Mouse (Mus musculus): ENCODE results near the gene Myl12a. TPM values are rescaled to one million over a fixed set of nuclear protein-coding genes. Genes with fewer than 3 reads are reported as not detected.

Gene Myl12a
- polyA plus RNA-seq, 1 experiment, result 3.5 TPM

GRCm38 (mm10) chr17:71017457-71017998 lies 14.8 kb upstream of the Myl12a start:
- no peak overlapping the region for H3K4me3 ChIP-seq (replicated peaks)
- H3K9me3 ChIP-seq (ENCODE audit: control insufficient read depth, low read length), result no peaks in the 10 kb centered on the region
- H3K4me1 ChIP-seq (ENCODE audit: control insufficient read depth), result no peaks in the 10 kb centered on the region; the same call in 1 of the 2 replicates
- H3K36me3 ChIP-seq (ENCODE audit: control insufficient read depth), result no peaks in the 10 kb centered on the region
- no peaks in the 10 kb centered on the region for H3K27me3 ChIP-seq (ENCODE audit: control insufficient read depth)
- TF ChIP-seq TAL1 (IDR thresholded peaks at IDR 0.05; ENCODE audit: low read length) (no peak), GATA1 (IDR thresholded peaks at IDR 0.05; ENCODE audit: low read length) (no peak)

GRCm38 (mm10) chr17:71014911-71015310 lies 12.2 kb upstream of the Myl12a start:
- TF ChIP-seq GATA1 (IDR thresholded peaks at IDR 0.05; ENCODE audit: low read length), result no peak
- no peak for TF ChIP-seq TAL1 (IDR thresholded peaks at IDR 0.05; ENCODE audit: low read length)
- H3K36me3 ChIP-seq (ENCODE audit: control insufficient read depth), result no peaks in the 10 kb centered on the region
- H3K27me3 ChIP-seq (ENCODE audit: control insufficient read depth), result no peaks in the 10 kb centered on the region
- H3K4me3 ChIP-seq (replicated peaks), result no peak overlapping the region
- no peaks in the 10 kb centered on the region; the same call in 1 of the 2 replicates for H3K4me1 ChIP-seq (ENCODE audit: control insufficient read depth)
- peaks cover 3% of the 10 kb centered on the region for H3K9me3 ChIP-seq (ENCODE audit: control insufficient read depth, low read length)

- TF ChIP-seq TAL1 (IDR thresholded peaks at IDR 0.05; ENCODE audit: low read length), result no peak
- no peak for TF ChIP-seq GATA1 (IDR thresholded peaks at IDR 0.05; ENCODE audit: low read length)
- Histone ChIP-seq H3K36me3 (ENCODE audit: control insufficient read depth) (no peaks in the 10 kb centered on the region), H3K27me3 (ENCODE audit: control insufficient read depth) (no peaks in the 10 kb centered on the region), H3K4me1 (ENCODE audit: control insufficient read depth) (no peaks in the 10 kb centered on the region; the same call in 1 of the 2 replicates), H3K9me3 (ENCODE audit: control insufficient read depth, low read length) (peaks cover 3% of the 10 kb centered on the region), H3K4me3 (replicated peaks) (no peak overlapping the region)
Observed at GRCm38 (mm10) chr17:71013105-71013504, 10.4 kb upstream of the Myl12a start.

DNA sequence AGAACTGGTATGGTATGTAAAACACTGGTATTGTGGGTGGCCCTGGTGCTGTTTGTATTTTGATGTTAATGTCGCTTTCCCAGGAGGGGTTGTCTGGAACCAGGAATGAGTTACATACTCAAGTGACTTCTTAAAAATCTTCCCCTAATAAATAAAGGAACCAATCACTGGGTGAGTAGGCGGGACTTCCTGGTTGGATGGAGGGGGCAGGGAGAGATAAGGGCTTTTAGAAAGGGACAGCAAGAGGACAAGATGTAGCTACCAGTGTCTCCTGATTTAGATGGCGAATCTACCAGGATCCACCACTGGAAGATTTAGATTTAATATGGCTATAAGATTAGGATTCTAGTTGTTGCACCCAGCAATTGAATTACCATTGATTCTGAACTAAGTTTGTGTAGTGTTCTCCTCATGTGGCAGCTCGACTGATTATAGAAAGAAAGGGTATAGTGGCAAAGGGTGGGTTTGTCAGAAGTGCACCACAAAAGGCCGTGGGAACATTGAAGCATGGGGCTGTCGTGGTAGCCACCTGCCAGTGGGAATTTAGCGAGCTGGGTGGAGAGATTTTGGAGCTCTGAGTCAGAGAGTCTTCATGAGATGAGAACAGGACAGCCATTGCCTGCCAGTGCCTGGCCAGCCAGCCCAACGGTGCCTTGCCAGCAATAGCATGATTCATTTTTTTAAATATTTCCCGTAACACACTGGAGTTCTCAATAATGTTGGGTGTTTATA lies 9.4 kb upstream of the Myl12a start:
- Histone ChIP-seq H3K4me3 (replicated peaks) (no peak overlapping the region), H3K27me3 (ENCODE audit: control insufficient read depth) (no peaks in the 10 kb centered on the region), H3K9me3 (ENCODE audit: control insufficient read depth, low read length) (peaks cover 3% of the 10 kb centered on the region), H3K4me1 (ENCODE audit: control insufficient read depth) (no peaks in the 10 kb centered on the region; the same call in 1 of the 2 replicates), H3K36me3 (ENCODE audit: control insufficient read depth) (no peaks in the 10 kb centered on the region)
- TF ChIP-seq TAL1 (IDR thresholded peaks at IDR 0.05; ENCODE audit: low read length) (no peak), GATA1 (IDR thresholded peaks at IDR 0.05; ENCODE audit: low read length) (no peak)

DNA sequence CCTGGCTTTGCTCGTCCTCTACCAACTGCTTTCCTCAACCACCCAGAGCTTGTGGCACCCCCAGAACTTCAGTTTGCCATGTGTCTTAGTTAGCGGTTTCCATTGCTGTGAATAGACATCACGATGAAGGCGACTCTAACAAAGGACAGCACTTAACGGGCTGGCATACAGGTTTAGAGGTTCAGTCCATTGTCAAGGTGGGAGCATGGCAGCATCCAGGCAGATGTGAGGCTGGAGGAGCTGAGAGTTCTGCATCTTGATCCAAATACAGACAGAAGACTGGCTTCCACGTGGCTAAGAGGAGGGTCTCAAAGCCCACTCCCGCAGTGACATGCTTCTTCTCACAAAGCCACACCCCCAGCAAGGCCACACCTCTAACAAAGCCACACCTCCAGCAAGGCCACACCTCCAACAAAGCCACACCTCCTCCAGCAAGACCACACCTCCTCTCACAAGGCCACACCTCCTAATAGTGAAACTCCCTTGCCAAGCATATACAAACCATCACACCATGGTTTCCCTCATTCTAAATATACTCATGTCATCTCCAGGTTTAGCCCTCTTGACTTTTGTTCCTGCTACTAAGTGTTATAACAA lies 8.1 kb upstream of the Myl12a start:
- TF ChIP-seq GATA1 (IDR thresholded peaks at IDR 0.05; ENCODE audit: low read length) (no peak), TAL1 (IDR thresholded peaks at IDR 0.05; ENCODE audit: low read length) (no peak)
- Histone ChIP-seq H3K36me3 (ENCODE audit: control insufficient read depth) (no peaks in the 10 kb centered on the region), H3K4me1 (ENCODE audit: control insufficient read depth) (no peaks in the 10 kb centered on the region; the same call in 1 of the 2 replicates), H3K4me3 (replicated peaks) (no peak overlapping the region), H3K9me3 (ENCODE audit: control insufficient read depth, low read length) (peaks cover 3% of the 10 kb centered on the region), H3K27me3 (ENCODE audit: control insufficient read depth) (no peaks in the 10 kb centered on the region)

DNA sequence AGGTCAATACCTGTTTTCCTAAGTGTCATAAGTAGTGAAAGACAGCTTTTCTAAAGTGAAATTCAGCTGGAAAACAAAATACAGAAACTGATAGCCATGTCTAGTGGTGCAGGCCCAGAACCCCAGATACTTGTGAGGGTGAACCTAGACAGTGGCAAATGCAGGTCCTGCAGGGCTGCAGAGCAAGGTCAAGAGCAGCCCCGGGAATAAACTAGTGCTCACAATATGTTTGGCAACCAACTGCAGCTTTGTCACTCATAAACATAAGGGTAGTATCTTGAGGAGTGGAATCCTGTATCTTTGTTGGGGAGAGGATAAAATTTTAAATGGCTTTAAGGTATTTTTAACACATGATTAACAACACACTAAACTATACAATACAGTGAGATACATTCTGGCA lies 7.1 kb upstream of the Myl12a start:
- Histone ChIP-seq H3K9me3 (ENCODE audit: control insufficient read depth, low read length) (peaks cover 3% of the 10 kb centered on the region), H3K36me3 (ENCODE audit: control insufficient read depth) (no peaks in the 10 kb centered on the region), H3K4me3 (replicated peaks) (no peak overlapping the region), H3K27me3 (ENCODE audit: control insufficient read depth) (no peaks in the 10 kb centered on the region), H3K4me1 (ENCODE audit: control insufficient read depth) (no peaks in the 10 kb centered on the region; the same call in 1 of the 2 replicates)
- TF ChIP-seq GATA1 (IDR thresholded peaks at IDR 0.05; ENCODE audit: low read length) (no peak), TAL1 (IDR thresholded peaks at IDR 0.05; ENCODE audit: low read length) (no peak)

DNA sequence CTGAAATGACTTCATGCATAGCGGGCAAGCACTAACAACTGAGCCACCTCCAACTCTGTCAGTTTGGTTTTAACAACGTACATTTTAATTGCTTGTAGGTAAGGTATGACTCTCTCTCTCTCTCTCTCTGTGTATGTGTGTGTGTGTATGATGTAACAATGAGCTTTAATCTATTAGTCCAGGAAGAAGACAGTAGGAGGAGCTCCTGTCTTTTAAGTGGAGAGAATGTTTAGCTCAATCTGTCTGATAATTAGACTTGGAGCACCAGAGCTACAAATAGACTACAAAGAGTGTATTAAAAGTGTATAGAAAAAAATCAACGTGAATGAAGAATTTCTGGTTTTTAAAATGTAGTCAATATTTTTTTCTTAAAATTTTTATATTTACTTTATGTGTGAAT lies 6.0 kb upstream of the Myl12a start:
- Histone ChIP-seq H3K9me3 (ENCODE audit: control insufficient read depth, low read length) (peaks cover 3% of the 10 kb centered on the region), H3K27me3 (ENCODE audit: control insufficient read depth) (no peaks in the 10 kb centered on the region), H3K4me1 (ENCODE audit: control insufficient read depth) (peaks cover 5% of the 10 kb centered on the region), H3K4me3 (replicated peaks) (no peak overlapping the region), H3K36me3 (ENCODE audit: control insufficient read depth) (no peaks in the 10 kb centered on the region)
- TF ChIP-seq GATA1 (IDR thresholded peaks at IDR 0.05; ENCODE audit: low read length), result no peak
- TF ChIP-seq TAL1 (IDR thresholded peaks at IDR 0.05; ENCODE audit: low read length), result no peak

DNA sequence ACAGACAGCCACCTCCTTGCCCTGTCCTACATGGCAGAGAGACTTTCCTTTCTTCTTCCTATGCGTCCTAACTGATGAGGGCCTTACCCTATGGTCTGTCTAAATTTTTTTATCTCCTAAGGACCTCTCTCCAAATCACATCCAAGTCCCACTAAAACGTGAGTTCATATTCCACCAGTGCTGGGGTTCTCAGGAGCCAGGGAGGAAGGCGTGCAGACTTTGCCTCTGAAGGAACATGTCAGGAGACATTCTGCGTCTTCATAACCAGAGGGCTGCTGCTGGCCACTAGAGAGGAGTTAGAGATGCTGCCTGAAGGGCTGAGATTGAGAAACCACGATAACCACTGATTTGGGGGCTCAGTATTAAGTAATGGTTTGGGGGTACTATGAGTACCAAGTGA lies 4.3 kb upstream of the Myl12a start:
- Histone ChIP-seq H3K4me3 (replicated peaks) (no peak overlapping the region), H3K4me1 (ENCODE audit: control insufficient read depth) (peaks cover 17% of the 10 kb centered on the region), H3K36me3 (ENCODE audit: control insufficient read depth) (no peaks in the 10 kb centered on the region), H3K27me3 (ENCODE audit: control insufficient read depth) (no peaks in the 10 kb centered on the region), H3K9me3 (ENCODE audit: control insufficient read depth, low read length) (peaks cover 3% of the 10 kb centered on the region)
- TF ChIP-seq GATA1 (IDR thresholded peaks at IDR 0.05; ENCODE audit: low read length) (no peak), TAL1 (IDR thresholded peaks at IDR 0.05; ENCODE audit: low read length) (no peak)

GRCm38 (mm10) chr17:71004186-71004960 lies 1.7 kb upstream of the Myl12a start:
- H3K4me1 ChIP-seq (ENCODE audit: control insufficient read depth), result peaks cover 30% of the 10 kb centered on the region
- H3K4me3 ChIP-seq (replicated peaks), result no peak overlapping the region
- no peaks in the 10 kb centered on the region for H3K27me3 ChIP-seq (ENCODE audit: control insufficient read depth)
- peaks cover 9% of the 10 kb centered on the region for H3K36me3 ChIP-seq (ENCODE audit: control insufficient read depth)
- no peaks in the 10 kb centered on the region for H3K9me3 ChIP-seq (ENCODE audit: control insufficient read depth, low read length)
- TF ChIP-seq TAL1 (IDR thresholded peaks at IDR 0.05; ENCODE audit: low read length) (no peak), GATA1 (IDR thresholded peaks at IDR 0.05; ENCODE audit: low read length) (no peak)
